Mouse (Mus musculus) liver, postnatal 0 days (tissue): ENCODE results near the gene Col5a3. TPM values are rescaled to one million over a fixed set of nuclear protein-coding genes. Genes with fewer than 3 reads are reported as not detected.
"Not testable (repeated sequence)": the region's sequence is repeated elsewhere in the genome, so short reads cannot be mapped to it uniquely, and the experiment has no call there.

Experiments used
- ATAC-seq: fragments of 200-750 bp; cut with Nextera tagmentation; 2 replicates; pipeline ENCODE4 v1.8.0; 2017; ENCODE audit warnings: mild to moderate bottlenecking, moderate library complexity
- DNase-seq: peaks from one replicate; pipeline ENCODE4 v3.0.0-alpha.2; 2016
- H3K27ac ChIP-seq: fragments of 300-500 bp; sonication (generic); 2 replicates; pipeline ENCODE4 v1.5.1; 2014; ENCODE audit warnings: antibody characterized with exemption, moderate library complexity, mild to moderate bottlenecking, low read depth
- H3K27me3 ChIP-seq: fragments of 300-500 bp; sonication (generic); 2 replicates; pipeline ENCODE4 v1.6.1; 2014; ENCODE audit warnings: low read length, control low read depth, mixed read lengths; ENCODE audit not compliant: insufficient read depth
- H3K36me3 ChIP-seq: fragments of 300-500 bp; sonication (generic); replicated peaks from 2 replicates; pipeline ENCODE4 v1.6.1; 2014; ENCODE audit warnings: mild to moderate bottlenecking, control low read depth, low read length, moderate library complexity, mixed read lengths; ENCODE audit not compliant: insufficient read depth
- H3K4me1 ChIP-seq: fragments of 300-500 bp; sonication (generic); 2 replicates; pipeline ENCODE4 v1.6.1; 2014; ENCODE audit warnings: antibody characterized with exemption, mild to moderate bottlenecking, control low read depth; ENCODE audit not compliant: insufficient read depth
- H3K4me2 ChIP-seq: fragments of 300-500 bp; sonication (generic); 2 replicates; pipeline ENCODE4 v1.6.1; 2014; ENCODE audit warnings: low read depth, mild to moderate bottlenecking, low read length, moderate library complexity, mixed read lengths
- H3K4me3 ChIP-seq: fragments of 300-500 bp; sonication (generic); 2 replicates; pipeline ENCODE4 v1.5.1; 2014; ENCODE audit warnings: low read depth, low read length
- H3K9ac ChIP-seq: fragments of 300-500 bp; sonication (generic); replicated peaks from 2 replicates; pipeline ENCODE4 v1.6.1; 2014; ENCODE audit warnings: mild to moderate bottlenecking, moderate library complexity
- H3K9me3 ChIP-seq: fragments of 300-500 bp; sonication (generic); 2 replicates; pipeline ENCODE4 v1.6.1; 2016; ENCODE audit warnings: mild to moderate bottlenecking, control low read depth, low read length, mixed read lengths
- CTCF ChIP-seq: sonication (generic); IDR thresholded peaks from 2 replicates; pipeline ENCODE4 v1.5.1; 2016; ENCODE audit warnings: antibody characterized with exemption, low read depth
- EP300 ChIP-seq: IDR thresholded peaks from 2 replicates; pipeline ENCODE4 v1.6.1; 2016; ENCODE audit warnings: antibody characterized with exemption, low read depth, mild to moderate bottlenecking
- WGBS: fragments of 180-500 bp; shearing (Covaris S2); extraction: QIAGEN DNeasy Blood & Tissue Kit; methylation state at CpG from one replicate; pipeline ENCODE4 v1.1.7; 2014; ENCODE audit not compliant: insufficient replicate concordance; 5-methylcytosine and 5-hydroxymethylcytosine counted together
- polyA plus RNA-seq: library from polyadenylated mRNA; unstranded; fragments of >200 nt; fragmentation: Nextera tagmentation; extraction: Ambion mirVana; gene quantifications from 2 replicates; pipeline ENCODE4 v1.2.1, GENCODE M21; 2015

Gene Col5a3
- polyA plus RNA-seq, 1 experiment from 2014 or later = 1.0 TPM

GRCm38 (mm10) chr9:20842670-20843069 is 27.8 kb upstream of the Col5a3 start:
- H3K9ac ChIP-seq = no peak overlapping the region
- TF ChIP-seq CTCF = peak; percentile 59
- TF ChIP-seq EP300 = no peak
- WGBS = 17% methylated on average over 2 of the region's 2 CpGs
- H3K4me1 ChIP-seq = no peaks in the 10 kb centered on the region
- no peak overlapping the region for H3K4me2 ChIP-seq
- no peak for ATAC-seq
- H3K9me3 ChIP-seq = no peaks in the 10 kb centered on the region
- H3K27ac ChIP-seq = no peak overlapping the region
- H3K36me3 ChIP-seq = no peaks in the 10 kb centered on the region
- no peaks in the 10 kb centered on the region for H3K27me3 ChIP-seq
- no peak for DNase-seq
- H3K4me3 ChIP-seq = no peak overlapping the region

GRCm38 (mm10) chr9:20842211-20842610 is 27.3 kb upstream of the Col5a3 start:
- 24% methylated on average over 4 of the region's 4 CpGs for WGBS
- H3K27ac ChIP-seq = no peak overlapping the region
- H3K4me2 ChIP-seq = no peak overlapping the region
- no peaks in the 10 kb centered on the region for H3K4me1 ChIP-seq
- no peak overlapping the region for H3K4me3 ChIP-seq
- H3K36me3 ChIP-seq = no peaks in the 10 kb centered on the region
- H3K9me3 ChIP-seq = no peaks in the 10 kb centered on the region
- DNase-seq (no peak), ATAC-seq (no peak)
- TF ChIP-seq CTCF = no peak
- TF ChIP-seq EP300 = no peak
- no peak overlapping the region for H3K9ac ChIP-seq
- H3K27me3 ChIP-seq = no peaks in the 10 kb centered on the region

- Histone ChIP-seq H3K27ac (no peak overlapping the region), H3K9me3 (no peaks in the 10 kb centered on the region), H3K9ac (no peak overlapping the region), H3K4me3 (no peak overlapping the region), H3K36me3 (no peaks in the 10 kb centered on the region), H3K4me1 (no peaks in the 10 kb centered on the region), H3K27me3 (no peaks in the 10 kb centered on the region), H3K4me2 (no peak overlapping the region)
- TF ChIP-seq EP300 (no peak), CTCF (no peak)
- no peak for ATAC-seq
- no peak for DNase-seq
- 52% methylated on average over 6 of the region's 6 CpGs for WGBS
These were observed 24.1 kb upstream of the Col5a3 start for GRCm38 (mm10) chr9:20838931-20839330.

- Histone ChIP-seq H3K9ac (no peak overlapping the region), H3K9me3 (no peaks in the 10 kb centered on the region), H3K4me1 (no peaks in the 10 kb centered on the region), H3K4me2 (no peak overlapping the region), H3K36me3 (no peaks in the 10 kb centered on the region), H3K27ac (no peak overlapping the region), H3K27me3 (no peaks in the 10 kb centered on the region), H3K4me3 (no peak overlapping the region)
- ATAC-seq (no peak), DNase-seq (no peak)
- no peak for TF ChIP-seq CTCF
- TF ChIP-seq EP300 = no peak
- WGBS = 74% methylated on average over 7 of the region's 9 CpGs
These were observed 22.5 kb upstream of the Col5a3 start for GRCm38 (mm10) chr9:20837184-20837947.

GRCm38 (mm10) chr9:20835431-20835954 is 20.6 kb upstream of the Col5a3 start:
- WGBS = 75% methylated on average over 10 of the region's 11 CpGs

GRCm38 (mm10) chr9:20834881-20835280 is 20.0 kb upstream of the Col5a3 start:
- Histone ChIP-seq H3K27ac (no peak overlapping the region), H3K36me3 (no peaks in the 10 kb centered on the region), H3K27me3 (0 out of 2 replicates have a peak, but pooled peaks cover 2% of the 10 kb centered on the region), H3K4me3 (no peak overlapping the region), H3K4me2 (no peak overlapping the region), H3K4me1 (no peaks in the 10 kb centered on the region), H3K9ac (no peak overlapping the region), H3K9me3 (no peaks in the 10 kb centered on the region)
- WGBS = 69% methylated on average over 1 of the region's 1 CpGs
- TF ChIP-seq CTCF (no peak), EP300 (no peak)
- ATAC-seq = no peak
- DNase-seq = no peak

More at GRCm38 (mm10) chr9:20835431-20835954, 20.6 kb upstream of the Col5a3 start:
- H3K27ac ChIP-seq, DNase-seq, H3K36me3 ChIP-seq, H3K9ac ChIP-seq, H3K27me3 ChIP-seq, H3K4me1 ChIP-seq, H3K4me2 ChIP-seq, H3K4me3 ChIP-seq, H3K9me3 ChIP-seq, ATAC-seq: not testable (repeated sequence)
